Mouse (Mus musculus): Measurements from ENCODE around the gene Nek8.

DNA sequence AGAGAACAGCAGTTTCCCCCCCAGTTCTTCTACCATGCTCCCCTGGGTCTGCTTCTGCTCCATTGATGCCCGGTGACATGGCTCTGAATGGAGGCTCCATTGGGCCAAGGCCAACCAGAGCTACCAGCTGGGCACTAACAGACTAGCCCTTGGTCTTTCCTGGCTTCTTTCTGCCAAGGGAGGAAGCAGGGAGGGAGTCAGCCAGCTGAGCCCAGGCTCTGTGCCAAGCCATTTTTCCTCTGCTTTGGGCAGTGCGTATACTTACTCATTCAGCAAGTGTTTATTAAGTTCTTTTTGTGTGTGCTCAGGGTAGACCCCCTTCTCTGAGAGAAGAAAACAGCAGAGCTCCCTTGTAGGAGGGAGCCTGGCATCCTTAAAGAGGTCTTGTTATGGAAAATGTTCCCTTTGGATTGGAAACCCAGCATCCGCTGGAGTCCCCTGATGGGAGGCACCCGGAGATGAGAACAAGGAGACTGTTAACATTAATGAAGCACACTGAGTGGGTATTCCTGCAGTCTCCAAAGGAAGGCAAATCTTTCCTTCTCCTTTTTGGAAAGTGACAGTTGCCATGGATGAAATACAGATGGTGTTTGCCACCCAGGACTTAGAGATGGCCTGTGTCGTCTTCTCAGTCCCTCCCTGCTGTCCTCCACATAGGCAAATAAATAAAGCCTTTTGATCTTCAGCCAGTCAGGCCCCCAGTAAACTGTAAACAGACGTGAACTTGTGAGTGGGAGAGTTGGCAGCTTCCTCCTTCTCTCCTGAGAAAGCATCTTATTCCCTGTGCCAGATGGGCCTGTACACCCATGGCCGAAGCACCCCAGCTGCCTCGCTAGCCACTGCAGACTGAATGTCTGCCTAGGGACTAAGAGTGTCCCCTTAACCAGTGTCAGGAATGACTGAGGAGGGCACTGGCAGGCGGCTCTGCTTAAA, 23.9 kb downstream of the Nek8 start:
- no peak for TF ChIP-seq CTCF (IDR thresholded peaks at IDR 0.05; ENCODE audit: control insufficient read depth, insufficient read depth, insufficient replicate concordance, low read depth, low read length)
- TF ChIP-seq POLR2A (IDR thresholded peaks at IDR 0.05; ENCODE audit: control insufficient read depth, low read depth, low read length) = no peak

Data from testis, adult 2 months (tissue).